Mouse (Mus musculus) CD4-positive naive resting alpha-beta T cell, adult 57 days (primary cell): ENCODE data around the gene Rnf40. TPM values are rescaled to one million over a fixed set of nuclear protein-coding genes. Genes with fewer than 3 reads are reported as not detected.

ENCODE experiments used
- total RNA-seq: library from RNA; stranded (reverse); gene quantifications from one replicate; pipeline ENCODE4 v1.2.4, GENCODE M21; 2023

Gene Rnf40
- total RNA-seq = 142 TPM

GRCm38 (mm10) chr7:127588011-127588871 lies at the start of gene Rnf40, which contains the start of gene Ccdc189:
TSS of gene Rnf40 (plus strand) at chr7:127588767.
TSS of gene Ccdc189 (minus strand) at chr7:127588595.

DNA sequence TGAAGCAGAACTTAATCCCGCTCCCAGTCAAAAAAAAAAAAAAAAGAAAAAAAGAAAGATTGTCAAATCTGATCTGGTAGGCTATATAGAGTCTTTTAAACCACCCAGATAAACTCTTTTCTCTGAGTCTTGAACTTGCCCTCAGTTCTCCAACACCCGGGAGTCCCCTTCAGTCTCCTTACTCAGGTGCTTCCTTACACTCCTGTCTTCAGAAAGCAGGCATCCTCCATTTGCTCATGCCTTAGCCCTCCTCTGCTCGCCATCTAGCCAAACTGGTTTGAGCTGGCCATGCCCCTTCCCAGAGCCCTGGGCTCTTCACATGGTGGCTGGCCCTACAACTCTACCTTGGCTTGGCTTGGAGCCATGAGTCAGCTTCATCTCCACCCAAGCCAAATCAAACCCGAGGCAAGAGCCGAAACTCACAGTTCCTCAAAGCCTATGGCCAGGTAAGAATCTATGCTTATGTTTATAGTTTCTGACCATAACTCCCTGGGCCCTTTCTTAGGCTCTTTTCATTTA lies 27.2 kb upstream of the Rnf40 start, which contains the start of gene Tmem265:
Gene Tmem265 (plus strand): TSS at position 51 of the 519 bp plus-strand sequence.

DNA sequence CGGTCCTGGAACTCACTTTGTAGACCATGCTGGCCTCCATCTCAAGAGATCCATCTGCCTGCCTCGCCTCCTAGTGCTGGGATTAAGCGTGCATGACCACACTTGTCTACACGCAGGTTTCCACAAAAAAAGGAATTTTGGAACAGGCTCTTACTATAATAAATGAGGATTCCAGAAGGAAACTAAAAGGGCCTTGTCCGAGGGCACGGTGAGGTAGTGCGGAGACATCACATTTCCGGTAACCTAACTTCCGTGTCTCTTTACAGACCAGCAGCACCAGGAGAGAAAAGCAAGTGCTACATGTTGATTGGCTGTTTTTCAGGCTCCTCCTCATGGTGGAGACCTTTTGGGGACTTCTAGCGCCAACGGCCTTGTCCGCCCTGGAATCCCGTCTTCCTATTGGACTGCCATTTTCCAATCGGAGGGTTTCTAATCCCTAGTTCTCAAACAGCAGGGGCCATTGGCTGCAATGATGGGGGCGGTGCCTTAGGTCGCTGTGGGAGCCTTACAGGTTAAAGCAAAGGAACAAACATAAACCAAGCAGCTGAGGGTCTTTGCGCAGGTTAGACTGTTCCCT lies 15.6 kb upstream of the Rnf40 start, which contains the start of gene Phkg2:
Gene Phkg2 (plus strand): TSS at position 446 of the 577 bp plus-strand sequence.

GRCm38 (mm10) chr7:127614891-127615843 lies 26.6 kb downstream of the Rnf40 start, which contains the start of gene Zfp629:
TSS of gene Zfp629 (minus strand) at chr7:127615797.

Other genes starting within 250 kb of the Rnf40 start
- 0.24 TPM for gene Zfp768, start 243.2 kb upstream of the Rnf40 start, total RNA-seq
- gene Zfp747, start 212.7 kb upstream of the Rnf40 start, total RNA-seq = 22.1 TPM
- 6.5 TPM for gene 9130019O22Rik, start 201.6 kb upstream of the Rnf40 start, total RNA-seq
- gene E430018J23Rik, start 195.1 kb upstream of the Rnf40 start, total RNA-seq = 20.0 TPM
- gene Zfp764, start 181.9 kb upstream of the Rnf40 start, total RNA-seq = 12.6 TPM
- gene Zfp688, start 166.7 kb upstream of the Rnf40 start, total RNA-seq = 14.5 TPM
- gene Zfp689, start 139.6 kb upstream of the Rnf40 start, total RNA-seq = 8.7 TPM
- 139 TPM for gene Prr14, start 129.2 kb upstream of the Rnf40 start, total RNA-seq
- gene Fbrs, start 109.6 kb upstream of the Rnf40 start, total RNA-seq = 225 TPM
- 211 TPM for gene Srcap, start 76.8 kb upstream of the Rnf40 start, total RNA-seq
- 44.5 TPM for gene Gm42715, start 69.2 kb upstream of the Rnf40 start, total RNA-seq
- not detected for gene Tmem265, start 27.4 kb upstream of the Rnf40 start, total RNA-seq
- 129 TPM for gene Phkg2, start 15.4 kb upstream of the Rnf40 start, total RNA-seq
- not detected for gene Ccdc189, start 172 bp upstream of the Rnf40 start, total RNA-seq
- 1.8 TPM for gene Zfp629, start 27.0 kb downstream of the Rnf40 start, total RNA-seq
- gene Bcl7c, start 120.2 kb downstream of the Rnf40 start, total RNA-seq = 30.7 TPM
- not detected for gene Ctf1, start 124.0 kb downstream of the Rnf40 start, total RNA-seq
- gene Ctf2, start 143.4 kb downstream of the Rnf40 start, total RNA-seq = not detected
- gene Fbxl19, start 155.8 kb downstream of the Rnf40 start, total RNA-seq = 6.9 TPM
- 10.6 TPM for gene Orai3, start 181.0 kb downstream of the Rnf40 start, total RNA-seq
- gene Setd1a, start 187.9 kb downstream of the Rnf40 start, total RNA-seq = 84.5 TPM
- not detected for gene Gm49388, start 196.8 kb downstream of the Rnf40 start, total RNA-seq
- 5.6 TPM for gene Hsd3b7, start 211.8 kb downstream of the Rnf40 start, total RNA-seq
- gene Stx4a, start 235.5 kb downstream of the Rnf40 start, total RNA-seq = 114 TPM
- gene Stx1b, start 235.8 kb downstream of the Rnf40 start, total RNA-seq = not detected